Mouse (Mus musculus): Measurements from ENCODE around the gene Olfr980. TPM values are rescaled to one million over a fixed set of nuclear protein-coding genes. Genes with fewer than 3 reads are reported as not detected.

The Olfr980 gene
- not detected for polyA plus RNA-seq (2012; fragmentation: generic; extraction: Trizol)

DNA sequence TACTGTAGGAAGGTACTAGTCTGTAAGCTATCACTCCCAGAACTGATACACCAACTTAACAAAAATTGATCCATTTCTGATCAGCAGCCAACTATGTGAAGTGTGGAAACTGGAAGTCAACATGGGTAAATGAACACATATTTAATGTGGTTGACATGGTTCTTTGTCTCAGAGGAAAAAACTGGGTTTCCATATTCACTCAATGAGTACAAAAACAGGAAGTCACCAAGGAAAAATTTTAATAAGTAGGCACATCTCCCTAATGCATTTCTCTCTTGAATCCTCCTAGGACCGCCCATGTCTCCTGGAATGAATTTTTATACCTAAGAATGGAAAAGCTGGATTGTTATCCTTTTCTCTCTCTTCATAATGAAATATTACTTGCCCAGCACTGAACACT, at the start of gene Olfr980:
Gene Olfr980, minus strand, starts transcription at position 101 of the 400 bp plus-strand sequence.
- Histone ChIP-seq H3K4me3 (no peak within 1 kb of the TSS), H3K79me2 (ENCODE audit: control insufficient read depth, insufficient read depth) (no peaks in the 10 kb centered on the region), H3K4me2 (ENCODE audit: low read depth) (no peak within 1 kb of the TSS), H3ac (ENCODE audit: control insufficient read depth, insufficient read length) (no peak within 1 kb of the TSS), H3K27me3 (ENCODE audit: control insufficient read depth, insufficient read depth, insufficient read length) (no peaks in the 10 kb centered on the region), H3K36me3 (ENCODE audit: control insufficient read depth, insufficient read depth) (no peaks in the 10 kb centered on the region)
- TF ChIP-seq MYOG (IDR thresholded peaks at IDR 0.05; ENCODE audit: control insufficient read depth in 1 of 3, insufficient read depth in 1 of 3, insufficient read length in 2 of 3, low read depth in 2 of 3) (no peak), POLR2A (IDR thresholded peaks at IDR 0.05; ENCODE audit: insufficient read length, low read depth) (no peak), POLR2AphosphoS2 (IDR thresholded peaks at IDR 0.05; ENCODE audit: insufficient read length, low read depth) (no peak), TCF3 (IDR thresholded peaks at IDR 0.05; ENCODE audit: insufficient read length, low read depth) (no peak), TCF12 (IDR thresholded peaks at IDR 0.05; ENCODE audit: insufficient read depth, poor library complexity, severe bottlenecking) (no peak), MYOD1 (IDR thresholded peaks at IDR 0.05; ENCODE audit: control insufficient read depth in 1 of 3, insufficient read length in 2 of 3, low read depth in 2 of 3) (no peak), MAX (IDR thresholded peaks at IDR 0.05; ENCODE audit: low read depth) (no peak), CEBPB (IDR thresholded peaks at IDR 0.05; ENCODE audit: insufficient read depth, poor library complexity, severe bottlenecking) (no peak), USF1 (IDR thresholded peaks at IDR 0.05; ENCODE audit: low read depth) (no peak), E2F4 (IDR thresholded peaks at IDR 0.05; ENCODE audit: insufficient read depth) (no peak)

GRCm38 (mm10) chr9:40050138-40050537, 40.8 kb upstream of the Olfr980 start:
- TF ChIP-seq TCF12 (IDR thresholded peaks at IDR 0.05; ENCODE audit: insufficient read depth, poor library complexity, severe bottlenecking) (no peak), REST (IDR thresholded peaks at IDR 0.05; ENCODE audit: insufficient read depth, insufficient read length) (no peak), MYOG (IDR thresholded peaks at IDR 0.05; ENCODE audit: control insufficient read depth in 1 of 3, insufficient read depth in 1 of 3, insufficient read length in 2 of 3, low read depth in 2 of 3) (no peak), POLR2AphosphoS2 (IDR thresholded peaks at IDR 0.05; ENCODE audit: insufficient read length, low read depth) (no peak), MYOD1 (IDR thresholded peaks at IDR 0.05; ENCODE audit: control insufficient read depth in 1 of 3, insufficient read length in 2 of 3, low read depth in 2 of 3) (no peak), SRF (IDR thresholded peaks at IDR 0.05; ENCODE audit: control insufficient read depth, insufficient read length, low read depth) (no peak), MAX (IDR thresholded peaks at IDR 0.05; ENCODE audit: low read depth) (no peak), USF1 (IDR thresholded peaks at IDR 0.05; ENCODE audit: low read depth) (no peak), E2F4 (IDR thresholded peaks at IDR 0.05; ENCODE audit: insufficient read depth) (no peak), CEBPB (IDR thresholded peaks at IDR 0.05; ENCODE audit: insufficient read depth, poor library complexity, severe bottlenecking) (no peak), TCF3 (IDR thresholded peaks at IDR 0.05; ENCODE audit: insufficient read length, low read depth) (no peak), POLR2A (IDR thresholded peaks at IDR 0.05; ENCODE audit: insufficient read length, low read depth) (no peak)
- Histone ChIP-seq H3K4me2 (ENCODE audit: low read depth) (no peak overlapping the region), H3K79me2 (ENCODE audit: control insufficient read depth, insufficient read depth) (no peaks in the 10 kb centered on the region), H3K27me3 (ENCODE audit: control insufficient read depth, insufficient read depth, insufficient read length) (no peaks in the 10 kb centered on the region), H3ac (ENCODE audit: control insufficient read depth, insufficient read length) (no peak overlapping the region), H3K4me3 (no peak overlapping the region), H3K36me3 (ENCODE audit: control insufficient read depth, insufficient read depth) (no peaks in the 10 kb centered on the region)

DNA sequence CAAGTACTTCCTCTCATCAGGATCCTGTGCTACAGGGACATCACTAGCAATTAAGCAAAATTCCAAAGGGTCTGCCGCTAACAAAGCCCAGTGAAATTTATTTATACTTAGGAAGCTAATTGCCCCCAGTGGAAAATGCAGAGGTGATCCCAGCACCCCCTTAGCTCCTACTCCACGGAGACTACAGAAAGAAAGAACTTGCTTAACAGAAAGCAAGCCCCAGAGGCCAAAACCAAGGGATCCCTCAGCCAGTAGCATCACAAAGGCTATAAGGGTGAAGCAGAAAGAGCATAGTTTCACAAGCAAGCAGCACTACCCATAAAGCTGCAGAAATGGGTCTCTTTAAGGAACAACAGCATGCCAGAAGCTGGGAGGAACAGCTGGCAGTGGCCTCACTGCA, 11.8 kb upstream of the Olfr980 start, which contains the start of gene Olfr981:
Gene Olfr981, plus strand, starts transcription at position 301 of the 400 bp plus-strand sequence.
- Histone ChIP-seq H3K27me3 (ENCODE audit: control insufficient read depth, insufficient read depth, insufficient read length) (no peaks in the 10 kb centered on the region), H3ac (ENCODE audit: control insufficient read depth, insufficient read length) (no peak within 1 kb of the TSS), H3K36me3 (ENCODE audit: control insufficient read depth, insufficient read depth) (no peaks in the 10 kb centered on the region)

GRCm38 (mm10) chr9:40003365-40003764, 6.0 kb downstream of the Olfr980 start, which contains the start of gene Olfr979:
Gene Olfr979 (minus strand): TSS chr9:40003465.
- no peak for TF ChIP-seq MYOD1 (IDR thresholded peaks at IDR 0.05; ENCODE audit: control insufficient read depth in 1 of 3, insufficient read length in 2 of 3, low read depth in 2 of 3)
- no peak for TF ChIP-seq REST (IDR thresholded peaks at IDR 0.05; ENCODE audit: insufficient read depth, insufficient read length)
- TF ChIP-seq TCF3 (IDR thresholded peaks at IDR 0.05; ENCODE audit: insufficient read length, low read depth): no peak
- no peak for TF ChIP-seq TCF12 (IDR thresholded peaks at IDR 0.05; ENCODE audit: insufficient read depth, poor library complexity, severe bottlenecking)
- TF ChIP-seq CEBPB (IDR thresholded peaks at IDR 0.05; ENCODE audit: insufficient read depth, poor library complexity, severe bottlenecking): no peak
- TF ChIP-seq E2F4 (IDR thresholded peaks at IDR 0.05; ENCODE audit: insufficient read depth): no peak
- no peak for TF ChIP-seq POLR2A (IDR thresholded peaks at IDR 0.05; ENCODE audit: insufficient read length, low read depth)
- TF ChIP-seq POLR2AphosphoS2 (IDR thresholded peaks at IDR 0.05; ENCODE audit: insufficient read length, low read depth): no peak
- TF ChIP-seq MAX (IDR thresholded peaks at IDR 0.05; ENCODE audit: low read depth): no peak
- H3ac ChIP-seq (ENCODE audit: control insufficient read depth, insufficient read length): no peak within 1 kb of the TSS
- no peaks in the 10 kb centered on the region for H3K36me3 ChIP-seq (ENCODE audit: control insufficient read depth, insufficient read depth)
- H3K27me3 ChIP-seq (ENCODE audit: control insufficient read depth, insufficient read depth, insufficient read length): no peaks in the 10 kb centered on the region
- H3K4me3 ChIP-seq: no peak within 1 kb of the TSS
- H3K79me2 ChIP-seq (ENCODE audit: control insufficient read depth, insufficient read depth): no peaks in the 10 kb centered on the region
- H3K4me2 ChIP-seq (ENCODE audit: low read depth): no peak within 1 kb of the TSS

More for the DNA sequence above, 11.8 kb upstream of the Olfr980 start, which contains the start of gene Olfr981:
- Histone ChIP-seq H3K4me2 (ENCODE audit: low read depth) (no peak within 1 kb of the TSS), H3K79me2 (ENCODE audit: control insufficient read depth, insufficient read depth) (no peaks in the 10 kb centered on the region), H3K4me3 (no peak within 1 kb of the TSS)
- TF ChIP-seq TCF12 (IDR thresholded peaks at IDR 0.05; ENCODE audit: insufficient read depth, poor library complexity, severe bottlenecking) (no peak), CEBPB (IDR thresholded peaks at IDR 0.05; ENCODE audit: insufficient read depth, poor library complexity, severe bottlenecking) (no peak), MYOG (IDR thresholded peaks at IDR 0.05; ENCODE audit: control insufficient read depth in 1 of 3, insufficient read depth in 1 of 3, insufficient read length in 2 of 3, low read depth in 2 of 3) (no peak), USF1 (IDR thresholded peaks at IDR 0.05; ENCODE audit: low read depth) (no peak), POLR2AphosphoS2 (IDR thresholded peaks at IDR 0.05; ENCODE audit: insufficient read length, low read depth) (no peak), SRF (IDR thresholded peaks at IDR 0.05; ENCODE audit: control insufficient read depth, insufficient read length, low read depth) (no peak), TCF3 (IDR thresholded peaks at IDR 0.05; ENCODE audit: insufficient read length, low read depth) (no peak), MYOD1 (IDR thresholded peaks at IDR 0.05; ENCODE audit: control insufficient read depth in 1 of 3, insufficient read length in 2 of 3, low read depth in 2 of 3) (no peak), REST (IDR thresholded peaks at IDR 0.05; ENCODE audit: insufficient read depth, insufficient read length) (no peak), E2F4 (IDR thresholded peaks at IDR 0.05; ENCODE audit: insufficient read depth) (no peak), MAX (IDR thresholded peaks at IDR 0.05; ENCODE audit: low read depth) (no peak), POLR2A (IDR thresholded peaks at IDR 0.05; ENCODE audit: insufficient read length, low read depth) (no peak)
